Mouse (Mus musculus) heart, embryonic 15.5 days (tissue): ENCODE measurements around the gene Pomp. TPM values are rescaled to one million over a fixed set of nuclear protein-coding genes. Genes with fewer than 3 reads are reported as not detected.
A peak's percentile ranks its signal among the peaks of the same experiment; 100 is the strongest.

Experiments
- ATAC-seq: fragments of 200-750 bp; cut with Nextera tagmentation; replicated peaks from 2 replicates; pipeline ENCODE4 v1.8.0; 2017; ENCODE audit warnings: low read depth, moderate TSS enrichment; ENCODE audit not compliant: insufficient number of reproducible peaks, insufficient read depth, low FRiP score
- H3K27ac ChIP-seq: fragments of 300-500 bp; sonication (generic); 2 replicates; pipeline ENCODE4 v1.5.1; 2015; ENCODE audit warnings: mild to moderate bottlenecking, inconsistent platforms
- H3K27me3 ChIP-seq: fragments of 300-500 bp; sonication (generic); 2 replicates; pipeline ENCODE4 v1.6.1; 2015; ENCODE audit warnings: inconsistent platforms
- H3K36me3 ChIP-seq: fragments of 300-500 bp; sonication (generic); 2 replicates; pipeline ENCODE4 v1.6.1; 2015; ENCODE audit warnings: mild to moderate bottlenecking, inconsistent platforms
- H3K4me1 ChIP-seq: fragments of 300-500 bp; sonication (generic); replicated peaks from 2 replicates; pipeline ENCODE4 v1.6.1; 2015; ENCODE audit warnings: inconsistent platforms
- H3K4me2 ChIP-seq: fragments of 300-500 bp; sonication (generic); 2 replicates; pipeline ENCODE4 v1.6.1; 2015; ENCODE audit warnings: inconsistent platforms, mild to moderate bottlenecking, moderate library complexity
- H3K4me3 ChIP-seq: fragments of 300-500 bp; sonication (generic); 2 replicates; pipeline ENCODE4 v1.5.1; 2015; ENCODE audit warnings: mild to moderate bottlenecking, inconsistent platforms
- H3K9ac ChIP-seq: fragments of 300-500 bp; sonication (generic); 2 replicates; pipeline ENCODE4 v1.6.1; 2015; ENCODE audit warnings: mild to moderate bottlenecking, inconsistent platforms
- H3K9me3 ChIP-seq: fragments of 300-500 bp; sonication (generic); replicated peaks from 2 replicates; pipeline ENCODE4 v1.6.1; 2016; ENCODE audit warnings: inconsistent platforms
- whole genome bisulfite sequencing: fragments of 180-500 bp; shearing (Covaris S2); methylation state at CpG from one replicate; pipeline ENCODE4 v1.1.7; 2015; ENCODE audit warnings: mixed read lengths; 5-methylcytosine and 5-hydroxymethylcytosine counted together
- polyA plus RNA-seq: library from polyadenylated mRNA; unstranded; fragments of >200 nt; fragmentation: Nextera tagmentation; extraction: Ambion mirVana; gene quantifications from 2 replicates; pipeline ENCODE4 v1.2.1, GENCODE M21; 2015

Pomp gene
- polyA plus RNA-seq, 1 experiment from 2014 or later = 328 TPM

- H3K4me2 ChIP-seq = peak overlapping the region; percentile 60
- peaks cover 16% of the 10 kb centered on the region for H3K4me1 ChIP-seq
- no peaks in the 10 kb centered on the region for H3K27me3 ChIP-seq
- no peaks in the 10 kb centered on the region for H3K9me3 ChIP-seq
- H3K4me3 ChIP-seq = peak overlapping the region; percentile 25
- 23% methylated on average over 9 of the region's 9 CpGs for WGBS
- no peak overlapping the region for H3K9ac ChIP-seq
- no peaks in the 10 kb centered on the region for H3K36me3 ChIP-seq
- 0 out of 2 replicates have a peak overlapping the region, but pooled peaks have one; percentile 2 for H3K27ac ChIP-seq
- ATAC-seq = no peak
These were observed 34.2 kb upstream of the Pomp start for GRCm38 (mm10) chr5:147826091-147826490.

GRCm38 (mm10) chr5:147826546-147826945, 33.7 kb upstream of the Pomp start:
- Histone ChIP-seq H3K9me3 (no peaks in the 10 kb centered on the region), H3K36me3 (no peaks in the 10 kb centered on the region), H3K9ac (no peak overlapping the region), H3K27ac (no peak overlapping the region), H3K4me2 (no peak overlapping the region), H3K27me3 (no peaks in the 10 kb centered on the region), H3K4me1 (peaks cover 16% of the 10 kb centered on the region), H3K4me3 (no peak overlapping the region)
- ATAC-seq = no peak
- 37% methylated on average over 5 of the region's 5 CpGs for WGBS

GRCm38 (mm10) chr5:147828846-147829245, 31.4 kb upstream of the Pomp start:
- no peak overlapping the region for H3K4me3 ChIP-seq
- ATAC-seq = no peak
- H3K4me1 ChIP-seq = peaks cover 20% of the 10 kb centered on the region
- H3K27me3 ChIP-seq = no peaks in the 10 kb centered on the region
- no peak overlapping the region for H3K9ac ChIP-seq
- H3K4me2 ChIP-seq = no peak overlapping the region
- 73% methylated on average over 8 of the region's 8 CpGs for WGBS
- H3K27ac ChIP-seq = no peak overlapping the region
- no peaks in the 10 kb centered on the region for H3K9me3 ChIP-seq
- H3K36me3 ChIP-seq = no peaks in the 10 kb centered on the region

- Histone ChIP-seq H3K36me3 (no peaks in the 10 kb centered on the region), H3K4me1 (peaks cover 7% of the 10 kb centered on the region), H3K27me3 (no peaks in the 10 kb centered on the region), H3K4me2 (peak overlapping the region; percentile 32), H3K27ac (no peak overlapping the region), H3K4me3 (no peak overlapping the region), H3K9me3 (no peaks in the 10 kb centered on the region), H3K9ac (no peak overlapping the region)
- no peak for ATAC-seq
- WGBS = 26% methylated on average over 14 of the region's 14 CpGs
These were observed 27.4 kb upstream of the Pomp start for GRCm38 (mm10) chr5:147832842-147833241.

- H3K4me1 ChIP-seq = peaks cover 7% of the 10 kb centered on the region
- H3K36me3 ChIP-seq = no peaks in the 10 kb centered on the region
- no peak overlapping the region for H3K27ac ChIP-seq
- H3K27me3 ChIP-seq = no peaks in the 10 kb centered on the region
- H3K4me2 ChIP-seq = peak overlapping the region; percentile 14; the same call in 1 of the 2 replicates
- no peak overlapping the region for H3K4me3 ChIP-seq
- no peaks in the 10 kb centered on the region for H3K9me3 ChIP-seq
- WGBS = 13% methylated on average over 17 of the region's 17 CpGs
- 0 out of 2 replicates have a peak, but pooled peaks have one; percentile 31 for ATAC-seq
- H3K9ac ChIP-seq = no peak overlapping the region
These were observed 25.3 kb upstream of the Pomp start for GRCm38 (mm10) chr5:147834841-147835500.

GRCm38 (mm10) chr5:147839418-147839817, 20.8 kb upstream of the Pomp start:
- H3K4me3 ChIP-seq = no peak overlapping the region
- no peak overlapping the region for H3K9ac ChIP-seq
- H3K27me3 ChIP-seq = no peaks in the 10 kb centered on the region
- no peak overlapping the region for H3K4me2 ChIP-seq
- H3K27ac ChIP-seq = no peak overlapping the region
- H3K9me3 ChIP-seq = no peaks in the 10 kb centered on the region
- H3K4me1 ChIP-seq = 0 out of 2 replicates have a peak, but pooled peaks cover 3% of the 10 kb centered on the region
- no peak for ATAC-seq
- no peaks in the 10 kb centered on the region for H3K36me3 ChIP-seq
- WGBS = 64% methylated on average over 12 of the region's 12 CpGs

GRCm38 (mm10) chr5:147843340-147843739, 16.9 kb upstream of the Pomp start:
- WGBS = 63% methylated on average over 7 of the region's 7 CpGs

GRCm38 (mm10) chr5:147845319-147845718, 14.9 kb upstream of the Pomp start:
- Histone ChIP-seq H3K4me2 (no peak overlapping the region), H3K4me3 (no peak overlapping the region), H3K27ac (no peak overlapping the region), H3K4me1 (peaks cover 11% of the 10 kb centered on the region), H3K36me3 (no peaks in the 10 kb centered on the region), H3K9ac (no peak overlapping the region), H3K27me3 (no peaks in the 10 kb centered on the region), H3K9me3 (no peaks in the 10 kb centered on the region)
- 59% methylated on average over 3 of the region's 3 CpGs for WGBS
- ATAC-seq = no peak

More at GRCm38 (mm10) chr5:147843340-147843739, 16.9 kb upstream of the Pomp start:
- H3K9me3 ChIP-seq = no peaks in the 10 kb centered on the region
- H3K4me1 ChIP-seq = 0 out of 2 replicates have a peak, but pooled peaks cover 5% of the 10 kb centered on the region
- no peak overlapping the region for H3K4me2 ChIP-seq
- no peaks in the 10 kb centered on the region for H3K27me3 ChIP-seq
- H3K36me3 ChIP-seq = no peaks in the 10 kb centered on the region
- H3K9ac ChIP-seq = no peak overlapping the region
- H3K27ac ChIP-seq = no peak overlapping the region
- no peak overlapping the region for H3K4me3 ChIP-seq
- no peak for ATAC-seq

- WGBS = 48% methylated on average over 5 of the region's 5 CpGs
- Histone ChIP-seq H3K4me2 (no peak overlapping the region), H3K36me3 (no peaks in the 10 kb centered on the region), H3K4me1 (peaks cover 20% of the 10 kb centered on the region), H3K9me3 (no peaks in the 10 kb centered on the region), H3K9ac (no peak overlapping the region), H3K27me3 (no peaks in the 10 kb centered on the region), H3K27ac (no peak overlapping the region), H3K4me3 (no peak overlapping the region)
- no peak for ATAC-seq
These were observed 12.9 kb upstream of the Pomp start for GRCm38 (mm10) chr5:147847361-147847760.

GRCm38 (mm10) chr5:147848164-147848863, 11.9 kb upstream of the Pomp start:
- no peak overlapping the region for H3K4me3 ChIP-seq
- peaks cover 20% of the 10 kb centered on the region for H3K4me1 ChIP-seq
- H3K9me3 ChIP-seq = no peaks in the 10 kb centered on the region
- H3K27ac ChIP-seq = no peak overlapping the region
- H3K4me2 ChIP-seq = peak overlapping the region; percentile 37
- no peak overlapping the region for H3K9ac ChIP-seq
- H3K36me3 ChIP-seq = no peaks in the 10 kb centered on the region
- H3K27me3 ChIP-seq = no peaks in the 10 kb centered on the region
- 23% methylated on average over 16 of the region's 16 CpGs for WGBS
- ATAC-seq = 0 out of 2 replicates have a peak, but pooled peaks have one; percentile 48

- Histone ChIP-seq H3K4me3 (no peak overlapping the region), H3K27me3 (no peaks in the 10 kb centered on the region), H3K9me3 (no peaks in the 10 kb centered on the region), H3K27ac (peak overlapping the region; percentile 49), H3K36me3 (no peaks in the 10 kb centered on the region), H3K4me2 (peak overlapping the region; percentile 33), H3K4me1 (peaks cover 20% of the 10 kb centered on the region), H3K9ac (no peak overlapping the region)
- WGBS = 14% methylated on average over 7 of the region's 7 CpGs
- no peak for ATAC-seq
These were observed 10.1 kb upstream of the Pomp start for GRCm38 (mm10) chr5:147850194-147850593.
